Mouse (Mus musculus): ENCODE measurements around the gene A2ml1. TPM values are rescaled to one million over a fixed set of nuclear protein-coding genes. Genes with fewer than 3 reads are reported as not detected.
A peak's percentile ranks its signal among the peaks of the same experiment; 100 is the strongest.

Gene A2ml1
- polyA plus RNA-seq, 1 experiment from 2014 or later, result 2.2 TPM

- H3K9ac ChIP-seq, result no peak overlapping the region
- H3K36me3 ChIP-seq (replicated peaks), result no peaks in the 10 kb centered on the region
- peaks cover 7% of the 10 kb centered on the region for H3K4me1 ChIP-seq
- no peak for ATAC-seq (replicated peaks)
- H3K27ac ChIP-seq, result no peak overlapping the region
- WGBS, result 64% methylated on average over 2 of the region's 2 CpGs
- no peak overlapping the region for H3K4me2 ChIP-seq
- no peaks in the 10 kb centered on the region for H3K27me3 ChIP-seq (replicated peaks)
- no peak overlapping the region for H3K4me3 ChIP-seq
- H3K9me3 ChIP-seq, result no peaks in the 10 kb centered on the region
Measured at GRCm38 (mm10) chr6:128598256-128599047, 17.0 kb upstream of the A2ml1 start.

- H3K9me3 ChIP-seq, result no peaks in the 10 kb centered on the region
- H3K4me2 ChIP-seq, result peak overlapping the region; percentile 39
- 41% methylated on average over 9 of the region's 9 CpGs for WGBS
- H3K36me3 ChIP-seq (replicated peaks), result no peaks in the 10 kb centered on the region
- no peaks in the 10 kb centered on the region for H3K27me3 ChIP-seq (replicated peaks)
- H3K9ac ChIP-seq, result no peak overlapping the region
- H3K4me1 ChIP-seq, result peaks cover 2% of the 10 kb centered on the region; the same call in 1 of the 2 replicates
- H3K27ac ChIP-seq, result no peak overlapping the region
- H3K4me3 ChIP-seq, result peak overlapping the region; percentile 10; the same call in 1 of the 2 replicates
- ATAC-seq (replicated peaks), result peak; percentile 96
Measured at GRCm38 (mm10) chr6:128597121-128597522, 15.7 kb upstream of the A2ml1 start.

- H3K9me3 ChIP-seq, result no peaks in the 10 kb centered on the region
- no peak for ATAC-seq (replicated peaks)
Measured at GRCm38 (mm10) chr6:128594651-128595050, 13.2 kb upstream of the A2ml1 start.

GRCm38 (mm10) chr6:128589426-128589825 is 8.0 kb upstream of the A2ml1 start:
- Histone ChIP-seq H3K36me3 (replicated peaks) (no peaks in the 10 kb centered on the region), H3K9ac (no peak overlapping the region), H3K4me3 (no peak overlapping the region), H3K27me3 (replicated peaks) (no peaks in the 10 kb centered on the region), H3K4me1 (no peaks in the 10 kb centered on the region), H3K9me3 (no peaks in the 10 kb centered on the region), H3K27ac (no peak overlapping the region), H3K4me2 (no peak overlapping the region)
- 44% methylated on average over 4 of the region's 4 CpGs for WGBS
- ATAC-seq (replicated peaks), result no peak

More at GRCm38 (mm10) chr6:128594651-128595050, 13.2 kb upstream of the A2ml1 start:
- no peaks in the 10 kb centered on the region for H3K36me3 ChIP-seq (replicated peaks)
- 90% methylated on average over 9 of the region's 9 CpGs for WGBS
- H3K4me3 ChIP-seq, result no peak overlapping the region
- no peak overlapping the region for H3K9ac ChIP-seq
- no peak overlapping the region for H3K4me2 ChIP-seq
- H3K27ac ChIP-seq, result no peak overlapping the region
- H3K4me1 ChIP-seq, result no peaks in the 10 kb centered on the region
- H3K27me3 ChIP-seq (replicated peaks), result no peaks in the 10 kb centered on the region

GRCm38 (mm10) chr6:128587619-128588018 is 6.2 kb upstream of the A2ml1 start:
- H3K9ac ChIP-seq, result no peak overlapping the region
- no peaks in the 10 kb centered on the region for H3K27me3 ChIP-seq (replicated peaks)
- WGBS, result 89% methylated on average over 6 of the region's 6 CpGs
- no peak overlapping the region for H3K27ac ChIP-seq
- no peaks in the 10 kb centered on the region for H3K4me1 ChIP-seq
- H3K4me3 ChIP-seq, result no peak overlapping the region
- no peaks in the 10 kb centered on the region for H3K36me3 ChIP-seq (replicated peaks)
- no peak overlapping the region for H3K4me2 ChIP-seq
- no peak for ATAC-seq (replicated peaks)
- H3K9me3 ChIP-seq, result no peaks in the 10 kb centered on the region

GRCm38 (mm10) chr6:128585642-128586245 is 4.3 kb upstream of the A2ml1 start:
- WGBS, result 74% methylated on average over 11 of the region's 11 CpGs

GRCm38 (mm10) chr6:128584070-128584660 is 2.8 kb upstream of the A2ml1 start:
- no peaks in the 10 kb centered on the region for H3K36me3 ChIP-seq (replicated peaks)
- no peak overlapping the region for H3K27ac ChIP-seq
- no peak overlapping the region for H3K4me2 ChIP-seq
- H3K27me3 ChIP-seq (replicated peaks), result no peaks in the 10 kb centered on the region
- no peak overlapping the region for H3K9ac ChIP-seq
- H3K9me3 ChIP-seq, result no peaks in the 10 kb centered on the region
- no peak for ATAC-seq (replicated peaks)
- H3K4me1 ChIP-seq, result no peaks in the 10 kb centered on the region
- WGBS, result 29% methylated on average over 10 of the region's 10 CpGs
- no peak overlapping the region for H3K4me3 ChIP-seq

More at GRCm38 (mm10) chr6:128585642-128586245, 4.3 kb upstream of the A2ml1 start:
- Histone ChIP-seq H3K27me3 (replicated peaks) (no peaks in the 10 kb centered on the region), H3K4me1 (no peaks in the 10 kb centered on the region), H3K4me3 (no peak overlapping the region), H3K9ac (no peak overlapping the region), H3K4me2 (no peak overlapping the region), H3K36me3 (replicated peaks) (no peaks in the 10 kb centered on the region), H3K27ac (no peak overlapping the region), H3K9me3 (no peaks in the 10 kb centered on the region)
- ATAC-seq (replicated peaks), result no peak

- H3K27me3 ChIP-seq (replicated peaks), result no peaks in the 10 kb centered on the region
- no peak overlapping the region for H3K4me2 ChIP-seq
- H3K27ac ChIP-seq, result no peak overlapping the region
- no peaks in the 10 kb centered on the region for H3K36me3 ChIP-seq (replicated peaks)
- no peaks in the 10 kb centered on the region for H3K9me3 ChIP-seq
- WGBS, result 89% methylated on average over 9 of the region's 9 CpGs
- H3K9ac ChIP-seq, result no peak overlapping the region
- H3K4me3 ChIP-seq, result no peak overlapping the region
- no peak for ATAC-seq (replicated peaks)
- no peaks in the 10 kb centered on the region for H3K4me1 ChIP-seq
Measured at GRCm38 (mm10) chr6:128577301-128577700, 4.1 kb downstream of the A2ml1 start.

GRCm38 (mm10) chr6:128566589-128566988 is 14.8 kb downstream of the A2ml1 start:
- no peak overlapping the region for H3K4me2 ChIP-seq
- 91% methylated on average over 11 of the region's 11 CpGs for WGBS
- H3K36me3 ChIP-seq (replicated peaks), result no peaks in the 10 kb centered on the region
- H3K4me3 ChIP-seq, result no peak overlapping the region
- no peak overlapping the region for H3K9ac ChIP-seq
- ATAC-seq (replicated peaks), result no peak
- H3K4me1 ChIP-seq, result no peaks in the 10 kb centered on the region
- H3K9me3 ChIP-seq, result no peaks in the 10 kb centered on the region
- no peaks in the 10 kb centered on the region for H3K27me3 ChIP-seq (replicated peaks)
- H3K27ac ChIP-seq, result no peak overlapping the region

- no peaks in the 10 kb centered on the region for H3K27me3 ChIP-seq (replicated peaks)
- H3K4me3 ChIP-seq, result no peak overlapping the region
- H3K4me1 ChIP-seq, result no peaks in the 10 kb centered on the region
- H3K9me3 ChIP-seq, result no peaks in the 10 kb centered on the region
- H3K4me2 ChIP-seq, result no peak overlapping the region
- H3K36me3 ChIP-seq (replicated peaks), result no peaks in the 10 kb centered on the region
- H3K27ac ChIP-seq, result no peak overlapping the region
- H3K9ac ChIP-seq, result no peak overlapping the region
- ATAC-seq (replicated peaks), result no peak
- WGBS, result 90% methylated on average over 7 of the region's 7 CpGs
Measured at GRCm38 (mm10) chr6:128554049-128554448, 27.4 kb downstream of the A2ml1 start.

- H3K27ac ChIP-seq, result no peak overlapping the region
- H3K9me3 ChIP-seq, result no peaks in the 10 kb centered on the region
- no peak overlapping the region for H3K4me3 ChIP-seq
- no peak overlapping the region for H3K4me2 ChIP-seq
- H3K4me1 ChIP-seq, result no peaks in the 10 kb centered on the region
- ATAC-seq (replicated peaks), result no peak
- no peaks in the 10 kb centered on the region for H3K27me3 ChIP-seq (replicated peaks)
- no peaks in the 10 kb centered on the region for H3K36me3 ChIP-seq (replicated peaks)
- no peak overlapping the region for H3K9ac ChIP-seq
- 80% methylated on average over 15 of the region's 15 CpGs for WGBS
Measured at GRCm38 (mm10) chr6:128549463-128550452, 31.6 kb downstream of the A2ml1 start.

- Histone ChIP-seq H3K9me3 (no peaks in the 10 kb centered on the region), H3K4me3 (no peak overlapping the region), H3K27me3 (replicated peaks) (no peaks in the 10 kb centered on the region), H3K36me3 (replicated peaks) (no peaks in the 10 kb centered on the region), H3K4me1 (no peaks in the 10 kb centered on the region), H3K27ac (no peak overlapping the region), H3K4me2 (no peak overlapping the region), H3K9ac (no peak overlapping the region)
- ATAC-seq (replicated peaks), result no peak
- WGBS, result 89% methylated on average over 10 of the region's 10 CpGs
Measured at GRCm38 (mm10) chr6:128548532-128548931, 32.9 kb downstream of the A2ml1 start.

All from midbrain, embryonic 15.5 days (tissue).